Mouse (Mus musculus) liver, embryonic 14.5 days (tissue): ENCODE measurements around the gene Col4a2. TPM values are rescaled to one million over a fixed set of nuclear protein-coding genes. Genes with fewer than 3 reads are reported as not detected.
A peak's percentile ranks its signal among the peaks of the same experiment; 100 is the strongest.

ENCODE experiments used
- ATAC-seq: fragments of 200-750 bp; cut with Nextera tagmentation; 2 replicates; pipeline ENCODE4 v1.8.0; 2017; ENCODE audit warnings: moderate number of reproducible peaks, mild to moderate bottlenecking, moderate library complexity; ENCODE audit not compliant: insufficient read depth
- DNase-seq, 3 experiments: peaks; one replicate each; pipeline ENCODE4 v3.0.0-alpha.2; 2012 to 2013; ENCODE audit warnings: low read depth in 3 of 3, low spot score in 3 of 3
- H3K27ac ChIP-seq: fragments of 300-500 bp; sonication (generic); 2 replicates; pipeline ENCODE4 v1.5.1; 2014; ENCODE audit warnings: moderate library complexity, mild to moderate bottlenecking, control low read depth, inconsistent platforms
- H3K27me3 ChIP-seq: fragments of 300-500 bp; sonication (generic); 2 replicates; pipeline ENCODE4 v1.6.1; 2014; ENCODE audit warnings: mild to moderate bottlenecking, low read length, moderate library complexity; ENCODE audit not compliant: control insufficient read depth, insufficient read depth
- H3K36me3 ChIP-seq: fragments of 300-500 bp; sonication (generic); replicated peaks from 2 replicates; pipeline ENCODE4 v1.6.1; 2014; ENCODE audit warnings: low read depth; ENCODE audit not compliant: control insufficient read depth, insufficient read depth
- H3K4me1 ChIP-seq, 2 experiments: fragments of 200-500 bp in 1 of 2; fragments of 300-500 bp in 1 of 2; sonication (generic) in 1 of 2; replicated peaks; 2 replicates each; pipeline ENCODE4 v1.6.1; 2012 to 2014; ENCODE audit warnings: antibody characterized with exemption in 1 of 2, inconsistent platforms in 1 of 2, low read length in 1 of 2; ENCODE audit not compliant: control insufficient read depth in 2 of 2, insufficient read depth in 2 of 2
- H3K4me2 ChIP-seq: fragments of 300-500 bp; sonication (generic); 2 replicates; pipeline ENCODE4 v1.6.1; 2014; ENCODE audit warnings: low read depth, mild to moderate bottlenecking, control low read depth, moderate library complexity
- H3K4me3 ChIP-seq, 2 experiments: fragments of 200-500 bp in 1 of 2; fragments of 300-500 bp in 1 of 2; sonication (generic) in 1 of 2; 2 replicates each; pipeline ENCODE4 v1.5.1; 2012 to 2014; ENCODE audit warnings: low read depth in 2 of 2, low read length in 2 of 2, mild to moderate bottlenecking in 2 of 2, control low read depth in 1 of 2, inconsistent platforms in 1 of 2, moderate library complexity in 1 of 2; ENCODE audit not compliant: insufficient read depth in 1 of 2
- H3K9ac ChIP-seq: fragments of 300-500 bp; sonication (generic); replicated peaks from 2 replicates; pipeline ENCODE4 v1.6.1; 2014; ENCODE audit warnings: mild to moderate bottlenecking, control low read depth, moderate library complexity
- H3K9me3 ChIP-seq: fragments of 300-500 bp; sonication (generic); 2 replicates; pipeline ENCODE4 v1.6.1; 2016; ENCODE audit warnings: low read length, mixed read lengths; ENCODE audit not compliant: control insufficient read depth
- CTCF ChIP-seq: IDR thresholded peaks from 2 replicates; pipeline ENCODE4 v1.5.1; 2016; ENCODE audit warnings: antibody characterized with exemption, low read depth, control low read depth
- EP300 ChIP-seq: IDR thresholded peaks from 2 replicates; pipeline ENCODE4 v1.6.1; 2016; ENCODE audit warnings: antibody characterized with exemption, low read depth
- WGBS: fragments of 180-500 bp; shearing (Covaris S2); extraction: QIAGEN DNeasy Blood & Tissue Kit; methylation state at CpG from one replicate; pipeline ENCODE4 v1.1.7; 2014; ENCODE audit not compliant: insufficient replicate concordance; 5-methylcytosine and 5-hydroxymethylcytosine counted together
- polyA plus RNA-seq, 2 experiments: library from polyadenylated mRNA; depleted of rRNA in 1 of 2; stranded (reverse) in 1 of 2; unstranded in 1 of 2; fragments of >200 nt; fragmentation: Nextera tagmentation in 1 of 2; extraction: Ambion mirVana in 1 of 2; gene quantifications; 2 replicates each; pipeline versions ENCODE4 v1.2.1 to v1.2.3; 2012 to 2014

Col4a2 gene
- polyA plus RNA-seq, 2 experiments, result 4.7 to 4.9 TPM

GRCm38 (mm10) chr8:11387282-11387681 is 74.7 kb downstream of the Col4a2 start:
- Histone ChIP-seq H3K9ac (no peak overlapping the region), H3K27me3 (no peaks in the 10 kb centered on the region), H3K9me3 (no peaks in the 10 kb centered on the region), H3K27ac (no peak overlapping the region), H3K4me1 (no peaks in the 10 kb centered on the region), H3K4me2 (no peak overlapping the region), H3K36me3 (no peaks in the 10 kb centered on the region), H3K4me3 (no peak overlapping the region)
- ATAC-seq (no peak), DNase-seq (no peak)
- WGBS, result 74% methylated on average over 4 of the region's 4 CpGs
- TF ChIP-seq EP300, result no peak
- TF ChIP-seq CTCF, result no peak

GRCm38 (mm10) chr8:11389275-11390050 is 76.9 kb downstream of the Col4a2 start:
- H3K9me3 ChIP-seq, result no peaks in the 10 kb centered on the region
- H3K4me2 ChIP-seq, result no peak overlapping the region
- WGBS, result 67% methylated on average over 11 of the region's 11 CpGs
- no peak overlapping the region for H3K4me3 ChIP-seq
- TF ChIP-seq EP300 (no peak), CTCF (no peak)
- H3K36me3 ChIP-seq, result no peaks in the 10 kb centered on the region
- no peaks in the 10 kb centered on the region for H3K27me3 ChIP-seq
- H3K27ac ChIP-seq, result no peak overlapping the region
- ATAC-seq, result no peak
- H3K4me1 ChIP-seq, result 0 out of 4 replicates have a peak, but pooled peaks cover 0 to 4% of the 10 kb centered on the region in 2 experiments
- H3K9ac ChIP-seq, result no peak overlapping the region
- no peak for DNase-seq

- Histone ChIP-seq H3K4me2 (no peak overlapping the region), H3K4me3 (no peak overlapping the region), H3K27ac (no peak overlapping the region), H3K9me3 (no peaks in the 10 kb centered on the region), H3K27me3 (no peaks in the 10 kb centered on the region), H3K9ac (no peak overlapping the region), H3K4me1 (0 out of 4 replicates have a peak, but pooled peaks cover 0 to 6% of the 10 kb centered on the region in 2 experiments), H3K36me3 (no peaks in the 10 kb centered on the region)
- ATAC-seq (no peak), DNase-seq (peak in 1 of 3 experiments; percentile 17)
- no peak for TF ChIP-seq EP300
- TF ChIP-seq CTCF, result peak; percentile 89
- 12% methylated on average over 1 of the region's 1 CpGs for WGBS
These were observed 80.1 kb downstream of the Col4a2 start for GRCm38 (mm10) chr8:11392739-11393138.

- ATAC-seq (no peak), DNase-seq (no peak)
- H3K36me3 ChIP-seq, result no peaks in the 10 kb centered on the region
- 0 out of 4 replicates have a peak, but pooled peaks cover 0 to 6% of the 10 kb centered on the region in 2 experiments for H3K4me1 ChIP-seq
- H3K9ac ChIP-seq, result no peak overlapping the region
- no peaks in the 10 kb centered on the region for H3K9me3 ChIP-seq
- TF ChIP-seq CTCF, result no peak
- TF ChIP-seq EP300, result no peak
- 23% methylated on average over 7 of the region's 7 CpGs for WGBS
- H3K27ac ChIP-seq, result no peak overlapping the region
- H3K4me2 ChIP-seq, result no peak overlapping the region
- no peak overlapping the region for H3K4me3 ChIP-seq
- H3K27me3 ChIP-seq, result no peaks in the 10 kb centered on the region
These were observed 80.6 kb downstream of the Col4a2 start for GRCm38 (mm10) chr8:11393161-11393560.

GRCm38 (mm10) chr8:11393607-11394006 is 81.0 kb downstream of the Col4a2 start:
- Histone ChIP-seq H3K4me3 (no peak overlapping the region), H3K27me3 (no peaks in the 10 kb centered on the region), H3K4me2 (no peak overlapping the region), H3K4me1 (0 out of 4 replicates have a peak, but pooled peaks cover 0 to 6% of the 10 kb centered on the region in 2 experiments), H3K9ac (no peak overlapping the region), H3K27ac (no peak overlapping the region), H3K36me3 (no peaks in the 10 kb centered on the region), H3K9me3 (no peaks in the 10 kb centered on the region)
- no peak for ATAC-seq
- DNase-seq, result no peak
- 5% methylated on average over 8 of the region's 8 CpGs for WGBS
- TF ChIP-seq CTCF (no peak), EP300 (no peak)
